Mouse (Mus musculus) skeletal muscle tissue, adult 2 months (tissue): ENCODE results near the gene Wdr81.

ENCODE experiments used
- DNase-seq: peaks from one replicate; pipeline ENCODE4 v3.0.0-alpha.2; 2012; ENCODE audit warnings: low read depth, low spot score

Gene Wdr81

GRCm38 (mm10) chr11:75438194-75438593 lies 16.3 kb downstream of the Wdr81 start:
- DNase-seq = no peak

- DNase-seq = no peak
Observed at GRCm38 (mm10) chr11:75434138-75434537, 20.4 kb downstream of the Wdr81 start.

- DNase-seq = peak; percentile 89
Observed at GRCm38 (mm10) chr11:75431307-75431706, 23.2 kb downstream of the Wdr81 start.

- DNase-seq = no peak
Observed at GRCm38 (mm10) chr11:75429019-75429705, 25.4 kb downstream of the Wdr81 start.

- DNase-seq = no peak
Observed at GRCm38 (mm10) chr11:75424459-75424858, 30.1 kb downstream of the Wdr81 start.

- DNase-seq = no peak
Observed at GRCm38 (mm10) chr11:75424033-75424432, 30.5 kb downstream of the Wdr81 start.

- DNase-seq = no peak
Observed at GRCm38 (mm10) chr11:75423091-75423490, 31.4 kb downstream of the Wdr81 start.

GRCm38 (mm10) chr11:75422013-75422792 lies 32.3 kb downstream of the Wdr81 start, which contains the start of gene Serpinf1:
TSS of gene Serpinf1 (minus strand) at chr11:75422701.
- DNase-seq = no peak

GRCm38 (mm10) chr11:75421375-75422012 lies 33.0 kb downstream of the Wdr81 start:
- DNase-seq = peak; percentile 55

- DNase-seq = no peak
Observed at GRCm38 (mm10) chr11:75420810-75421374, 33.6 kb downstream of the Wdr81 start.

- DNase-seq = no peak
Observed at GRCm38 (mm10) chr11:75420037-75420436, 34.5 kb downstream of the Wdr81 start.

- no peak for DNase-seq
Observed at GRCm38 (mm10) chr11:75415994-75416393, 38.5 kb downstream of the Wdr81 start.

- peak; percentile 56 for DNase-seq
Observed at GRCm38 (mm10) chr11:75415096-75415495, 39.4 kb downstream of the Wdr81 start.

GRCm38 (mm10) chr11:75410591-75410990 lies 43.9 kb downstream of the Wdr81 start:
- DNase-seq = no peak

GRCm38 (mm10) chr11:75409679-75410575 lies 44.6 kb downstream of the Wdr81 start:
- no peak for DNase-seq

- DNase-seq = no peak
Observed at GRCm38 (mm10) chr11:75406865-75407264, 47.7 kb downstream of the Wdr81 start.

- DNase-seq = no peak
Observed at GRCm38 (mm10) chr11:75406104-75406503, 48.4 kb downstream of the Wdr81 start.

GRCm38 (mm10) chr11:75404801-75405200 lies 49.7 kb downstream of the Wdr81 start:
- no peak for DNase-seq

GRCm38 (mm10) chr11:75403301-75404052 lies 51.0 kb downstream of the Wdr81 start:
- peak; percentile 64 for DNase-seq

GRCm38 (mm10) chr11:75402271-75402690 lies 52.2 kb downstream of the Wdr81 start:
- DNase-seq = peak; percentile 83
